Mouse (Mus musculus) liver, embryonic 12.5 days (tissue): ENCODE results near the gene 4930558K02Rik. TPM values are rescaled to one million over a fixed set of nuclear protein-coding genes. Genes with fewer than 3 reads are reported as not detected.

Source experiments
- ATAC-seq: fragments of 200-750 bp; cut with Nextera tagmentation; 2 replicates; pipeline ENCODE4 v1.8.0; 2017; ENCODE audit warnings: moderate number of reproducible peaks, mild to moderate bottlenecking, moderate library complexity
- H3K27ac ChIP-seq: fragments of 300-500 bp; sonication (generic); 2 replicates; pipeline ENCODE4 v1.5.1; 2016; ENCODE audit warnings: mild to moderate bottlenecking
- H3K27me3 ChIP-seq: fragments of 300-500 bp; sonication (generic); replicated peaks from 2 replicates; pipeline ENCODE4 v1.6.1; 2016; ENCODE audit warnings: mild to moderate bottlenecking, moderate library complexity
- H3K36me3 ChIP-seq: fragments of 300-500 bp; sonication (generic); 2 replicates; pipeline ENCODE4 v1.6.1; 2016; ENCODE audit warnings: mild to moderate bottlenecking, moderate library complexity
- H3K4me1 ChIP-seq: fragments of 300-500 bp; sonication (generic); 2 replicates; pipeline ENCODE4 v1.6.1; 2016
- H3K4me2 ChIP-seq: fragments of 300-500 bp; sonication (generic); 2 replicates; pipeline ENCODE4 v1.6.1; 2016; ENCODE audit warnings: mild to moderate bottlenecking, moderate library complexity
- H3K4me3 ChIP-seq: fragments of 300-500 bp; sonication (generic); 2 replicates; pipeline ENCODE4 v1.5.1; 2016; ENCODE audit warnings: mild to moderate bottlenecking, moderate library complexity
- H3K9ac ChIP-seq: fragments of 300-500 bp; sonication (generic); 2 replicates; pipeline ENCODE4 v1.6.1; 2016; ENCODE audit warnings: mild to moderate bottlenecking, moderate library complexity
- H3K9me3 ChIP-seq: fragments of 300-500 bp; sonication (generic); replicated peaks from 2 replicates; pipeline ENCODE4 v1.6.1; 2016; ENCODE audit warnings: mild to moderate bottlenecking, moderate library complexity
- WGBS: fragments of 180-500 bp; shearing (Covaris S2); methylation state at CpG from one replicate; pipeline ENCODE4 v1.1.7; 2016; ENCODE audit not compliant: insufficient replicate concordance; 5-methylcytosine and 5-hydroxymethylcytosine counted together
- polyA plus RNA-seq: library from polyadenylated mRNA; unstranded; fragments of >200 nt; fragmentation: Nextera tagmentation; extraction: Ambion mirVana; gene quantifications from 2 replicates; pipeline ENCODE4 v1.2.1, GENCODE M21; 2016

The 4930558K02Rik gene
- polyA plus RNA-seq, 1 experiment from 2014 or later = not detected

- Histone ChIP-seq H3K27me3 (no peaks in the 10 kb centered on the region), H3K9ac (no peak overlapping the region), H3K36me3 (no peaks in the 10 kb centered on the region), H3K9me3 (no peaks in the 10 kb centered on the region), H3K4me3 (no peak overlapping the region), H3K4me2 (no peak overlapping the region), H3K4me1 (no peaks in the 10 kb centered on the region), H3K27ac (no peak overlapping the region)
- no peak for ATAC-seq
- WGBS = 65% methylated on average over 4 of the region's 4 CpGs
Observed at GRCm38 (mm10) chr1:162008208-162008607, 28.8 kb upstream of the 4930558K02Rik start.

GRCm38 (mm10) chr1:162006109-162006508 is 26.7 kb upstream of the 4930558K02Rik start:
- Histone ChIP-seq H3K9me3 (no peaks in the 10 kb centered on the region), H3K4me1 (no peaks in the 10 kb centered on the region), H3K4me2 (no peak overlapping the region), H3K9ac (no peak overlapping the region), H3K4me3 (no peak overlapping the region), H3K27me3 (no peaks in the 10 kb centered on the region), H3K27ac (no peak overlapping the region), H3K36me3 (no peaks in the 10 kb centered on the region)
- ATAC-seq = no peak
- WGBS = 46% methylated on average over 9 of the region's 9 CpGs

GRCm38 (mm10) chr1:162004821-162005770 is 25.7 kb upstream of the 4930558K02Rik start:
- Histone ChIP-seq H3K9me3 (no peaks in the 10 kb centered on the region), H3K4me2 (peak overlapping the region; percentile 21), H3K4me3 (no peak overlapping the region), H3K27ac (peak overlapping the region; percentile 0; the same call in 1 of the 2 replicates), H3K4me1 (no peaks in the 10 kb centered on the region), H3K9ac (no peak overlapping the region), H3K27me3 (no peaks in the 10 kb centered on the region), H3K36me3 (no peaks in the 10 kb centered on the region)
- WGBS = 60% methylated on average over 23 of the region's 23 CpGs
- no peak for ATAC-seq

- Histone ChIP-seq H3K4me3 (no peak overlapping the region), H3K27ac (no peak overlapping the region), H3K36me3 (no peaks in the 10 kb centered on the region), H3K4me1 (no peaks in the 10 kb centered on the region), H3K4me2 (no peak overlapping the region), H3K27me3 (no peaks in the 10 kb centered on the region), H3K9ac (no peak overlapping the region), H3K9me3 (no peaks in the 10 kb centered on the region)
- 54% methylated on average over 7 of the region's 7 CpGs for WGBS
- ATAC-seq = no peak
Observed at GRCm38 (mm10) chr1:162004518-162004780, 25.0 kb upstream of the 4930558K02Rik start.

- H3K9me3 ChIP-seq = no peaks in the 10 kb centered on the region
- no peak overlapping the region for H3K4me2 ChIP-seq
- no peak overlapping the region for H3K9ac ChIP-seq
- 69% methylated on average over 14 of the region's 14 CpGs for WGBS
- no peaks in the 10 kb centered on the region for H3K4me1 ChIP-seq
- no peak for ATAC-seq
- no peaks in the 10 kb centered on the region for H3K36me3 ChIP-seq
- no peak overlapping the region for H3K27ac ChIP-seq
- no peak overlapping the region for H3K4me3 ChIP-seq
- no peaks in the 10 kb centered on the region for H3K27me3 ChIP-seq
Observed at GRCm38 (mm10) chr1:162003729-162004517, 24.5 kb upstream of the 4930558K02Rik start.

- Histone ChIP-seq H3K27ac (no peak overlapping the region), H3K4me2 (no peak overlapping the region), H3K4me3 (no peak overlapping the region), H3K9ac (no peak overlapping the region), H3K36me3 (no peaks in the 10 kb centered on the region), H3K27me3 (no peaks in the 10 kb centered on the region), H3K9me3 (no peaks in the 10 kb centered on the region), H3K4me1 (no peaks in the 10 kb centered on the region; the same call in 1 of the 2 replicates)
- ATAC-seq = no peak
- 74% methylated on average over 8 of the region's 8 CpGs for WGBS
Observed at GRCm38 (mm10) chr1:162001328-162001727, 21.9 kb upstream of the 4930558K02Rik start.

- WGBS = 12% methylated on average over 4 of the region's 4 CpGs
- Histone ChIP-seq H3K4me3 (no peak overlapping the region), H3K36me3 (no peaks in the 10 kb centered on the region), H3K27me3 (no peaks in the 10 kb centered on the region), H3K27ac (no peak overlapping the region; the same call in 1 of the 2 replicates), H3K9ac (no peak overlapping the region), H3K4me2 (peak overlapping the region; percentile 35), H3K4me1 (no peaks in the 10 kb centered on the region; the same call in 1 of the 2 replicates), H3K9me3 (no peaks in the 10 kb centered on the region)
- ATAC-seq = no peak
Observed at GRCm38 (mm10) chr1:161999882-162000371, 20.5 kb upstream of the 4930558K02Rik start.

- no peaks in the 10 kb centered on the region for H3K9me3 ChIP-seq
- no peaks in the 10 kb centered on the region; the same call in 1 of the 2 replicates for H3K4me1 ChIP-seq
- no peak overlapping the region for H3K4me3 ChIP-seq
- WGBS = 28% methylated on average over 5 of the region's 5 CpGs
- H3K4me2 ChIP-seq = peak overlapping the region; percentile 35
- no peaks in the 10 kb centered on the region for H3K27me3 ChIP-seq
- no peak for ATAC-seq
- no peak overlapping the region for H3K9ac ChIP-seq
- H3K36me3 ChIP-seq = no peaks in the 10 kb centered on the region
- no peak overlapping the region for H3K27ac ChIP-seq
Observed at GRCm38 (mm10) chr1:161999338-161999737, 19.9 kb upstream of the 4930558K02Rik start.

GRCm38 (mm10) chr1:161998781-161999180 is 19.3 kb upstream of the 4930558K02Rik start:
- no peaks in the 10 kb centered on the region; the same call in 1 of the 2 replicates for H3K4me1 ChIP-seq
- H3K9me3 ChIP-seq = no peaks in the 10 kb centered on the region
- no peak overlapping the region for H3K4me2 ChIP-seq
- ATAC-seq = no peak
- H3K4me3 ChIP-seq = no peak overlapping the region
- H3K27me3 ChIP-seq = no peaks in the 10 kb centered on the region
- 33% methylated on average over 4 of the region's 4 CpGs for WGBS
- H3K9ac ChIP-seq = no peak overlapping the region
- H3K36me3 ChIP-seq = no peaks in the 10 kb centered on the region
- no peak overlapping the region for H3K27ac ChIP-seq

GRCm38 (mm10) chr1:161992389-161992788 is 13.0 kb upstream of the 4930558K02Rik start:
- H3K9ac ChIP-seq = no peak overlapping the region
- H3K36me3 ChIP-seq = no peaks in the 10 kb centered on the region
- no peak for ATAC-seq
- no peak overlapping the region for H3K27ac ChIP-seq
- 55% methylated on average over 7 of the region's 7 CpGs for WGBS
- H3K4me1 ChIP-seq = no peaks in the 10 kb centered on the region; the same call in 1 of the 2 replicates
- no peak overlapping the region for H3K4me2 ChIP-seq
- no peaks in the 10 kb centered on the region for H3K27me3 ChIP-seq
- no peak overlapping the region for H3K4me3 ChIP-seq
- no peaks in the 10 kb centered on the region for H3K9me3 ChIP-seq

GRCm38 (mm10) chr1:161991846-161992245 is 12.4 kb upstream of the 4930558K02Rik start:
- Histone ChIP-seq H3K27me3 (no peaks in the 10 kb centered on the region), H3K4me3 (no peak overlapping the region), H3K4me1 (no peaks in the 10 kb centered on the region; the same call in 1 of the 2 replicates), H3K36me3 (no peaks in the 10 kb centered on the region), H3K4me2 (no peak overlapping the region), H3K9me3 (no peaks in the 10 kb centered on the region), H3K27ac (no peak overlapping the region), H3K9ac (no peak overlapping the region)
- ATAC-seq = no peak
- WGBS = 84% methylated on average over 11 of the region's 11 CpGs
